Mouse (Mus musculus) midbrain, embryonic 16.5 days (tissue): ENCODE results near the gene Fhad1. TPM values are rescaled to one million over a fixed set of nuclear protein-coding genes. Genes with fewer than 3 reads are reported as not detected.

Source experiments
- ATAC-seq: fragments of 200-750 bp; cut with Nextera tagmentation; 2 replicates; pipeline ENCODE4 v1.8.0; 2017; ENCODE audit warnings: moderate TSS enrichment
- H3K27ac ChIP-seq: fragments of 300-500 bp; sonication (generic); 2 replicates; pipeline ENCODE4 v1.5.1; 2014; ENCODE audit warnings: mild to moderate bottlenecking, low read length, mixed read lengths
- H3K27me3 ChIP-seq: fragments of 300-500 bp; sonication (generic); 2 replicates; pipeline ENCODE4 v1.6.1; 2014; ENCODE audit warnings: low read depth, low read length, mixed read lengths; ENCODE audit not compliant: control insufficient read depth, insufficient read depth
- H3K36me3 ChIP-seq: fragments of 300-500 bp; sonication (generic); 2 replicates; pipeline ENCODE4 v1.6.1; 2014; ENCODE audit warnings: mild to moderate bottlenecking, low read length, moderate library complexity, mixed read lengths; ENCODE audit not compliant: control insufficient read depth, insufficient read depth
- H3K4me1 ChIP-seq: fragments of 300-500 bp; sonication (generic); 2 replicates; pipeline ENCODE4 v1.6.1; 2014; ENCODE audit warnings: mild to moderate bottlenecking, low read length, mixed read lengths; ENCODE audit not compliant: control insufficient read depth, insufficient read depth
- H3K4me2 ChIP-seq: fragments of 300-500 bp; sonication (generic); 2 replicates; pipeline ENCODE4 v1.6.1; 2014; ENCODE audit warnings: mild to moderate bottlenecking, low read length, mixed read lengths
- H3K4me3 ChIP-seq: fragments of 300-500 bp; sonication (generic); 2 replicates; pipeline ENCODE4 v1.5.1; 2014; ENCODE audit warnings: low read depth, mild to moderate bottlenecking, low read length, moderate library complexity, mixed read lengths
- H3K9ac ChIP-seq: fragments of 300-500 bp; sonication (generic); 2 replicates; pipeline ENCODE4 v1.6.1; 2014; ENCODE audit warnings: low read depth, low read length, mixed read lengths
- H3K9me3 ChIP-seq: fragments of 300-500 bp; sonication (generic); replicated peaks from 2 replicates; pipeline ENCODE4 v1.6.1; 2014; ENCODE audit warnings: mild to moderate bottlenecking, low read length, mixed read lengths; ENCODE audit not compliant: control insufficient read depth, poor library complexity, severe bottlenecking
- WGBS: fragments of 180-500 bp; shearing (Covaris S2); extraction: QIAGEN DNeasy Blood & Tissue Kit; methylation state at CpG from one replicate; pipeline ENCODE4 v1.1.7; 2014; 5-methylcytosine and 5-hydroxymethylcytosine counted together
- polyA plus RNA-seq: library from polyadenylated mRNA; unstranded; fragments of >200 nt; fragmentation: Nextera tagmentation; extraction: Ambion mirVana; gene quantifications from 2 replicates; pipeline ENCODE4 v1.2.1, GENCODE M21; 2015

Gene Fhad1
- polyA plus RNA-seq, 1 experiment from 2014 or later, result 5.3 TPM

DNA sequence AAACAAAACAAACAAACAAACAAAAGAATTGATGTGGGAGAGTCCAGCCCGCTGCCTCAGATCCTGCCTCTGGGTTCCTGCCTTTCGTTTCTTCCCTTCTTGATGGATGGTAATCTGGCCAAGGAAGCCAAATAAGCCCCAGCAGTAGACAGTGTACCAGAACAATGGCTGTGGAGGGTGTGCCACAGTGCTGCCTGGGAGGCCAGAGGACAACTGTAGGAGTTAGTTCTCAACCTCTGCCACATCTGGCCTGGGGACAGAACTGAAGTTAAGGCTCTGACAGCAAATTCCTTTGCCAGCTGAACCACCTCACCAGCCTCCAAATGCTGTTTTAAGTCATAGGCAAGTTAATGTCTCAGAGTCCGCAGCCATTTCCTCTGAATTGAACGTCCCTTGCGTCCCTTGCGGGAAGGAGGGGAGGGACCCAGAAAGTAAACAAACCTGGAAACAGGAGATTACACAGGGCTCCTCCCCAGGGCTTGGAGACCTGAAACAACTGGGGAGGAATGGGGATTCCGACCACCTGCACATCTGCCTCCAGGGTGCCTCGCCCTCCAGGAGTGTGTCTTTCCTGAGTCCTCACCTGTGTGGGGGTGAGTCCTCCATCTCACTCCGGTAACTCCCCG lies 133.5 kb downstream of the Fhad1 start:
- H3K27ac ChIP-seq, result no peak overlapping the region
- 63% methylated on average over 10 of the region's 10 CpGs for WGBS
- ATAC-seq, result no peak
- no peaks in the 10 kb centered on the region for H3K36me3 ChIP-seq
- H3K4me1 ChIP-seq, result no peaks in the 10 kb centered on the region
- no peak overlapping the region for H3K4me2 ChIP-seq
- no peaks in the 10 kb centered on the region for H3K9me3 ChIP-seq
- H3K9ac ChIP-seq, result no peak overlapping the region
- H3K27me3 ChIP-seq, result no peaks in the 10 kb centered on the region
- H3K4me3 ChIP-seq, result no peak overlapping the region

DNA sequence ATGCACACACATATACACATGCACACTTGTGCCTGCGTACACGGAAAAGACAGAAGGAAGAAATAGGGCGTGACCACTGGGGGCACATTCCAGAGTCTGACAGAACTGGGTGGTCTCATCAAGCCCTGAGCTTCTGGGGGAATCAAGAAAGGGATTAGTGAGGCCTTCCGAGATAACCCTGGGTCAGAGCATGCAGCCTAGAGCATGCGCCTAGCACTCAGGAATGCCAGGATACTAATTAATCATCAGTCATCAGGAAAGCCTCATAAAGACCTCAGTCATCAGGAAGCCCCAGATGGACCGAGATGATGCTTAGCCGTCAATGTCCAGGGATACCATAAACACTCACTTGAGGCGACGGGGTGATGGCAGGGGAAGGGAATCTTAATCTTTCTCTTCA lies 135.0 kb downstream of the Fhad1 start:
- H3K27me3 ChIP-seq, result no peaks in the 10 kb centered on the region
- peaks cover 4% of the 10 kb centered on the region; the same call in 1 of the 2 replicates for H3K4me1 ChIP-seq
- 73% methylated on average over 9 of the region's 9 CpGs for WGBS
- H3K27ac ChIP-seq, result no peak overlapping the region
- no peak overlapping the region for H3K9ac ChIP-seq
- no peaks in the 10 kb centered on the region for H3K9me3 ChIP-seq
- ATAC-seq, result no peak
- H3K36me3 ChIP-seq, result no peaks in the 10 kb centered on the region
- H3K4me2 ChIP-seq, result no peak overlapping the region
- H3K4me3 ChIP-seq, result no peak overlapping the region

DNA sequence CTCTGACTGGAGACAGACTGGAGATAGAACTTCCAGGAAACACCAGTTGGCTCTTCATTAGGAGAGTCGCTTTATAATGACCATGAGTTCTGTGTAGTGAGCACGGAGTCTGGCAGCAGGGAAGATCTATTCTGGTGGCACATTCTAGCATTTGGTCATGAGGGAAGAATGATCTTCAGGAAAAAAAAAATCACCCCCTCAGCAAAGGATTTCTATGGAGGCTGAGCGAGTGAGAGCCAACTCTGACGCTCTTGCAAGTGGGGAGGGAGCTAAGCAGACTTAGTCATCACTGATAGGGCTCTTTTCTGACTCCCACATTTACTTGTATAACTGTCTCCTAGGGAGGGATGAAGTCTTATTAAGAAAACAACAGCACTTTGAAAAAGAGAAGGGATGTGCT lies 135.8 kb downstream of the Fhad1 start:
- Histone ChIP-seq H3K4me3 (no peak overlapping the region), H3K4me2 (no peak overlapping the region), H3K27me3 (no peaks in the 10 kb centered on the region), H3K36me3 (no peaks in the 10 kb centered on the region), H3K9ac (no peak overlapping the region), H3K27ac (no peak overlapping the region), H3K4me1 (peaks cover 5% of the 10 kb centered on the region; the same call in 1 of the 2 replicates), H3K9me3 (no peaks in the 10 kb centered on the region)
- no peak for ATAC-seq
- 83% methylated on average over 4 of the region's 4 CpGs for WGBS

DNA sequence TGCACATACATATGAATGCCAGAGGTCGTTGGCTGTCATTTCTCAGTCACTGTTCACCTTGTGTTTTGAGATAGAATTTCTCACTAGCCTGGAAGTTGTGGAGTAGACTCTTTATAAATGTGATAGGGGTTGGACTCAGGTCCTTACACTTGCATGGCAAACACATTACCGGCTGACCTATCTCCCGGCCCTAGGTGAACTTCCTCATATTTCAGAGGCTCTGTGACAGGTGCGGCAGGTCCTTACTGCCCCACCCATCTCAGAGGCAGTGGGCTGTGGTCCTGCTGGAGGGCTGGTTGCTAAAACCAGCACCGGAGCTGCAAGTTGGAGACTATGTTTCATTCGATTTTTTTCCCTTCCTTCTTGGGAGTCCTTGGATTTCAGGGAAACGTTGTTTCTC lies 136.3 kb downstream of the Fhad1 start:
- no peaks in the 10 kb centered on the region for H3K36me3 ChIP-seq
- no peaks in the 10 kb centered on the region for H3K27me3 ChIP-seq
- WGBS, result 82% methylated on average over 7 of the region's 7 CpGs
- no peak overlapping the region for H3K4me3 ChIP-seq
- H3K9ac ChIP-seq, result no peak overlapping the region
- H3K4me2 ChIP-seq, result no peak overlapping the region
- H3K27ac ChIP-seq, result no peak overlapping the region
- no peaks in the 10 kb centered on the region for H3K9me3 ChIP-seq
- peaks cover 9% of the 10 kb centered on the region for H3K4me1 ChIP-seq
- no peak for ATAC-seq

DNA sequence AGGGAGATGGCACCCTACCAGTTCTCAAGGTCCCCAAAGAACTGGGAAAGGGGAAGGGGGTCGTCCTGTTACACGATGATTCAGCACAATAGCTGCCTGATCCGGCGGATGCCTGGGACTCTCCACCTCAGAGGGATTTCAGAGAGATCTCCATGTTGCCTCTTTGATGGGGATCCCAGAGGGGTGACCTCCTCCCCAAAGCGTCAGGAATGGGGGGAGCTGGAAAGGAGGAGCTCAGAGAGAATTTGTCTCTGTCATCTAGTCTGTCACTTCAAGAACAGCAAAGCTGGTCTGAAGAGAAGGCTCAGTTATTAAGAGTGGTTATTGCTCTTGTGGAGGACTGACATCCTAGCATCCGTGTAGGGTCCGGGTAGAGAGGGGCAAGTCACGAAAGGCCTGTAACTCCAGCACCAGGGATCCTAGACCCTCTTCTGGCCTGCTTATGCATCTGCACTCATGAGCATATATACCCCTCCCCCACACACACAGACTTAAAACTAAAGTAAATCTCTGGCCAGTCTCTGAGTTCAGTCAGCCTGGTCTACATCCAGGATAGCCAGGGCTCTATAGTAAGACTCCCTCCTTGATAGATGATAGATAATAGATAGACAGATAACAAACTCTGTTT lies 139.3 kb downstream of the Fhad1 start:
- Histone ChIP-seq H3K27me3 (no peaks in the 10 kb centered on the region), H3K9me3 (no peaks in the 10 kb centered on the region), H3K4me1 (peaks cover 38% of the 10 kb centered on the region), H3K36me3 (no peaks in the 10 kb centered on the region), H3K4me3 (peak overlapping the region; percentile 83), H3K9ac (peak overlapping the region; percentile 87), H3K27ac (peak overlapping the region; percentile 88), H3K4me2 (peak overlapping the region; percentile 94)
- 11% methylated on average over 8 of the region's 8 CpGs for WGBS
- peak; percentile 33; the same call in 1 of the 2 replicates for ATAC-seq

DNA sequence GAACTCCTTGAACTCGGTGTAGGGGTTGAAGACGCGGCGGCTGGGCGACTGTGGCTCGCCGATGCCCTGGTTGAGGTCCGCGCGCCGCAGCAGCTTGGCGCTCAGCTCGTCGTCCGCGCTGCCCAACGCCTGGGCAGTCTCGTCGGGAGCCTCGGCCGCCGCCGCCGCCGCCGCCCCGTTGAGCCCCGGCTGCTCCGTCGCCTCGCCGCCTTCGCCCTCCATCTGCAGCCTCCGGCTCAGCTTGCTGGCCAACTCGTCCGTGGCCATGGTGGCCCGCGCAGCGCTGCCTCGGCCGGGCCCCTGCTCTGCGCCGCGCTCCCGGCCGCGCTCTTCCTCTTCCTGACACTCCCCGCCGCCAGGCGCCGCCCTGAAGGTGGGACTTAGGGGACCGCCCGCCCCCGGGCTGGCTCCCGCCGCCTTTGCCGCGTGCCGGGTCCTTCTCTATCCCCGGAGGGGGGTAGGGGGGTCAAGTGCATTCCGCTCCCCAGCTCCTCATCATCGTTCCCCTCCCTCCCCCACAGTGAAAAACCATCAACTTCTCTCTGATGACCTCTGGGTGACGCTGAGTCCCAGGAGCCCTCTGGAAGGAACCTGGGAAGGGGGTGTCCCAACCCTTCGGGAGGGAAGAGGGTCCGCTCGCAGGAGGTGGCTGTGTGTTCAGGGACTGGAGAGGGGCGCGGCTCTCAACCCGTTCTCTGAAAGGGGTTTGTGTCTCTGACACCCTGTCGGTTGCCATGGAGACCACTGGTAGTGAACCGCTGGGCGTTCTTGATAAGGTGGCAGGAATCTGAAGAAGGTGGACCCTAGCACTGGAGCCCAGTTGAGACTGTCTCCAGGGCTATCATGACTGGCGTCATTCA lies 140.1 kb downstream of the Fhad1 start, which contains the start of gene Efhd2:
Gene Efhd2 (minus strand): TSS at position 320 of the 860 bp plus-strand sequence.
- peak within 1 kb of the TSS; percentile 87 for H3K9ac ChIP-seq
- no peaks in the 10 kb centered on the region for H3K9me3 ChIP-seq
- peak within 1 kb of the TSS; percentile 83 for H3K4me3 ChIP-seq
- peak; percentile 91 for ATAC-seq
- no peaks in the 10 kb centered on the region for H3K27me3 ChIP-seq
- H3K27ac ChIP-seq, result peak within 1 kb of the TSS; percentile 88
- peak within 1 kb of the TSS; percentile 94 for H3K4me2 ChIP-seq
- H3K36me3 ChIP-seq, result no peaks in the 10 kb centered on the region
- WGBS, result under 1% methylated on average over 56 of the region's 73 CpGs
- peaks cover 42% of the 10 kb centered on the region for H3K4me1 ChIP-seq

GRCm38 (mm10) chr4:141874111-141874600 lies 140.7 kb downstream of the Fhad1 start:
- Histone ChIP-seq H3K9me3 (no peaks in the 10 kb centered on the region), H3K4me1 (peaks cover 42% of the 10 kb centered on the region), H3K4me3 (peak overlapping the region; percentile 83), H3K4me2 (peak overlapping the region; percentile 94), H3K27me3 (no peaks in the 10 kb centered on the region), H3K36me3 (no peaks in the 10 kb centered on the region), H3K27ac (peak overlapping the region; percentile 88), H3K9ac (peak overlapping the region; percentile 87)
- peak; percentile 6 for ATAC-seq
- 2% methylated on average over 19 of the region's 19 CpGs for WGBS

- H3K9ac ChIP-seq, result peak overlapping the region; percentile 87
- no peak for ATAC-seq
These were observed 141.9 kb downstream of the Fhad1 start for GRCm38 (mm10) chr4:141872977-141873376.

More at GRCm38 (mm10) chr4:141872977-141873376, 141.9 kb downstream of the Fhad1 start:
- H3K27me3 ChIP-seq, result no peaks in the 10 kb centered on the region
- no peaks in the 10 kb centered on the region for H3K9me3 ChIP-seq
- peak overlapping the region; percentile 83 for H3K4me3 ChIP-seq
- H3K36me3 ChIP-seq, result no peaks in the 10 kb centered on the region
- peak overlapping the region; percentile 94 for H3K4me2 ChIP-seq
- peaks cover 42% of the 10 kb centered on the region for H3K4me1 ChIP-seq
- peak overlapping the region; percentile 72; the same call in 1 of the 2 replicates for H3K27ac ChIP-seq
- 75% methylated on average over 9 of the region's 9 CpGs for WGBS
